ENCODE assay signal across 18 mouse cellular contexts in the genomic region with DNA sequence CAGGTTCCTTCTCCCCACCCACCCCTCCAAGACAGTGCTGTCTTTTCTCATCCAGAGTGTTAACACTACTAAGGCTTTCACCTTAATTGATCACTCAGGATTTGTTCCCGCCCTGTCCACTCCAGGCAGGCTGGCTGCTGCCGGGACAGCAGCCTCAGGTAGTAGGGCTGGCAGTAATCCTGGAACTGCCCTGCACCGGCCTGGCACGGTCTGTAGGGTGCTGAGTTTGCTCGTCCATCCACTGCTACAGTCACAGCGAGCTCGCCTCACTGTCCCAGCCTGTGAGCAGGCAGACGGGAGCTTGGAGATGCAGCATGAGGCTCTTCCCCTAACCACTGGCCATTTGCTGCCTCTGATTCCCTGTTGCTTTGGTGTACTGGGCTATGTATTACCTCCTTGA. TPM values are rescaled to one million over a fixed set of nuclear protein-coding genes. Genes with fewer than 3 reads are reported as not detected.
A peak's percentile ranks its signal among the peaks of the same experiment; 100 is the strongest.
DNase-seq lines count a peak whose midpoint lies in the region; ATAC-seq and TF ChIP-seq lines count a peak whose summit lies in the region.
"Had no signal": no experiment of that assay in that cellular context is flagged by ENCODE, and none has a peak within 500 bp of the region (broad histone marks: within the 10 kb centered on the region; RNA-seq: fewer than 3 reads in every experiment).

No protein-coding gene starts in this region.

- WGBS in kidney, adult 2 months: 89% methylated on average over 8 of the region's 8 CpGs
- 85% methylated on average over 8 of the region's 8 CpGs for WGBS in forebrain, embryonic 15.5 days

- H3K4me1 ChIP-seq in kidney, adult 2 months (ENCODE audit: control insufficient read depth, insufficient read depth, low read length): no peaks in the 10 kb centered on the region
- H3K4me1 ChIP-seq in E14TG2a.4 (replicated peaks; ENCODE audit: low read depth, low read length) (peaks cover 74% of the 10 kb centered on the region), ES-Bruce4 (ENCODE audit: control insufficient read depth, insufficient read depth, low read length) (peaks cover 12% of the 10 kb centered on the region)
- H3K4me1 ChIP-seq in forebrain, embryonic 15.5 days: no peaks in the 10 kb centered on the region
- H3K4me1 ChIP-seq: forebrain, embryonic 13.5 days; hindbrain, embryonic 12.5 days had no signal

- no peak for TF ChIP-seq CTCF in kidney, adult 2 months (conservative IDR thresholded peaks at IDR 0.05; ENCODE audit: insufficient read depth, insufficient read length, low read depth, low read length)
- TF ChIP-seq CTCF in E14TG2a.4 (conservative IDR thresholded peaks at IDR 0.05; ENCODE audit: low read length): no peak
- no peak for TF ChIP-seq CTCF in ES-Bruce4 (IDR thresholded peaks at IDR 0.05; ENCODE audit: low read depth, low read length)

- H3K9ac ChIP-seq in ES-Bruce4 (ENCODE audit: low read depth, poor library complexity, severe bottlenecking): no peak overlapping the region
- no peak overlapping the region for H3K9ac ChIP-seq in forebrain, embryonic 15.5 days (replicated peaks)
- H3K9ac ChIP-seq: forebrain, embryonic 13.5 days; hindbrain, embryonic 12.5 days had no signal

- TF ChIP-seq EP300 in ES-Bruce4 (IDR thresholded peaks at IDR 0.05; ENCODE audit: insufficient read depth, low read depth, low read length): no peak

- no peak for TF ChIP-seq POLR2A in kidney, adult 2 months (IDR thresholded peaks at IDR 0.05; ENCODE audit: low read depth, low read length)
- no peak for TF ChIP-seq POLR2A in ES-Bruce4 (IDR thresholded peaks at IDR 0.05; ENCODE audit: insufficient read depth, low read length)

- no peak for ATAC-seq in forebrain, embryonic 15.5 days (replicated peaks)
- ATAC-seq: forebrain, embryonic 13.5 days; hindbrain, embryonic 16.5 days; inflammation-experienced regulatory T-cells, adult 6 months had no signal

- H3K4me2 ChIP-seq in forebrain, embryonic 15.5 days (replicated peaks): no peak overlapping the region
- H3K4me2 ChIP-seq: forebrain, embryonic 13.5 days; hindbrain, embryonic 12.5 days had no signal

- H3K4me3 ChIP-seq in kidney, adult 2 months (ENCODE audit: insufficient read depth, low read depth, low read length): no peak overlapping the region
- H3K4me3 ChIP-seq in E14TG2a.4 (replicated peaks; ENCODE audit: low read length): 0 out of 2 replicates have a peak overlapping the region, but pooled peaks have one; percentile 10
- H3K4me3 ChIP-seq in ES-Bruce4 (ENCODE audit: low read depth, low read length): no peak overlapping the region
- H3K4me3 ChIP-seq in forebrain, embryonic 15.5 days: no peak overlapping the region
- H3K4me3 ChIP-seq: embryonic facial prominence, embryonic 10.5 days; forebrain, embryonic 13.5 days; heart, embryonic 10.5 days; hindbrain, embryonic 12.5 days had no signal

- peak; percentile 40 for DNase-seq in kidney, adult 2 months
- no peak for DNase-seq in kidney, adult 11 months
- DNase-seq in kidney, postnatal 25 days: peak; percentile 33 to 58
- DNase-seq in adrenal gland, adult 2 months: no peak
- DNase-seq: adrenal gland, postnatal 14 days; gastrocnemius, postnatal 36 days; heart, adult 18-20 months; heart, postnatal 10 days; heart, postnatal 4 days had no signal

- H3K27ac ChIP-seq in kidney, adult 2 months (ENCODE audit: insufficient read depth, low read depth, low read length): no peak overlapping the region
- peak overlapping the region; percentile 0; the same call in 1 of the 2 replicates for H3K27ac ChIP-seq in ES-Bruce4 (ENCODE audit: insufficient read depth, low read length)
- H3K27ac ChIP-seq in forebrain, embryonic 15.5 days (replicated peaks): no peak overlapping the region
- H3K27ac ChIP-seq: embryonic facial prominence, embryonic 10.5 days; forebrain, embryonic 13.5 days; heart, embryonic 10.5 days; hindbrain, embryonic 12.5 days had no signal

- H3K9me3 ChIP-seq in E14TG2a.4 (ENCODE audit: low read length) (no peaks in the 10 kb centered on the region), ES-Bruce4 (replicated peaks; ENCODE audit: control insufficient read depth, insufficient read depth, low read length, poor library complexity, severe bottlenecking) (no peaks in the 10 kb centered on the region)
- no peaks in the 10 kb centered on the region for H3K9me3 ChIP-seq in forebrain, embryonic 15.5 days
- H3K9me3 ChIP-seq: embryonic facial prominence, embryonic 10.5 days; forebrain, embryonic 13.5 days; heart, embryonic 10.5 days; hindbrain, embryonic 12.5 days had no signal

- no peaks in the 10 kb centered on the region for H3K36me3 ChIP-seq in kidney, adult 2 months (ENCODE audit: control insufficient read depth, insufficient read depth, low read length)
- peaks cover 60% of the 10 kb centered on the region for H3K36me3 ChIP-seq in E14TG2a.4 (ENCODE audit: insufficient read depth, low read length)
- no peaks in the 10 kb centered on the region for H3K36me3 ChIP-seq in ES-Bruce4 (ENCODE audit: control insufficient read depth, insufficient read depth, low read length, poor library complexity, severe bottlenecking)
- H3K36me3 ChIP-seq in forebrain, embryonic 15.5 days: 0 out of 2 replicates have a peak, but pooled peaks cover 3% of the 10 kb centered on the region

- no peaks in the 10 kb centered on the region for H3K27me3 ChIP-seq in kidney, adult 2 months (replicated peaks; ENCODE audit: control insufficient read depth, insufficient read depth, low read length)
- no peaks in the 10 kb centered on the region for H3K27me3 ChIP-seq in E14TG2a.4 (ENCODE audit: insufficient read depth, low read length)
- H3K27me3 ChIP-seq in ES-Bruce4 (ENCODE audit: control insufficient read depth, insufficient read depth, low read length, poor library complexity, severe bottlenecking): no peaks in the 10 kb centered on the region
- H3K27me3 ChIP-seq in forebrain, embryonic 15.5 days: no peaks in the 10 kb centered on the region
- H3K27me3 ChIP-seq: forebrain, embryonic 13.5 days; hindbrain, embryonic 12.5 days had no signal

RNA-seq across cellular contexts. Expression of gene Max, which starts 41.0 kb away (rescaled TPM):
- polyA plus RNA-seq in kidney, adult 2 months (2012; rRNA removed): 33.8 and 42.7 TPM in 2 replicates
- polyA plus RNA-seq in ES-Bruce4 (2011; ENCODE audit: insufficient read depth, insufficient read length, low read depth, missing spikeins): 84.4 and 101 TPM in 2 replicates
- 19.4 and 21.1 TPM in 2 replicates for polyA plus RNA-seq in forebrain, embryonic 15.5 days (2015; fragmentation: Nextera tagmentation; extraction: Ambion mirVana)
- 10 to 100 TPM; 59.7 to 80.7 TPM for total RNA-seq in adrenal gland, adult 2 months (2021)
- polyA plus RNA-seq in adrenal gland, adult 2 months (2012; rRNA removed): 14.5 and 21.1 TPM in 2 replicates

Comparison
In these comparisons a context has a peak if more than half of its experiments do, and no peak if none do; other contexts are left out.
1. DNase-seq: peak in kidney, adult 2 months (single experiment) and kidney, postnatal 25 days (2 of 2); none in kidney, adult 11 months (single experiment) and adrenal gland, adult 2 months (single experiment).